Mouse (Mus musculus): ENCODE measurements at regions not wholly inside any gene's neighbourhood (a gene's known extent, or its start where the extent isn't known, plus 50 kb on each side); places are given as distances from the start of the nearest gene placed in this dataset.

DNA sequence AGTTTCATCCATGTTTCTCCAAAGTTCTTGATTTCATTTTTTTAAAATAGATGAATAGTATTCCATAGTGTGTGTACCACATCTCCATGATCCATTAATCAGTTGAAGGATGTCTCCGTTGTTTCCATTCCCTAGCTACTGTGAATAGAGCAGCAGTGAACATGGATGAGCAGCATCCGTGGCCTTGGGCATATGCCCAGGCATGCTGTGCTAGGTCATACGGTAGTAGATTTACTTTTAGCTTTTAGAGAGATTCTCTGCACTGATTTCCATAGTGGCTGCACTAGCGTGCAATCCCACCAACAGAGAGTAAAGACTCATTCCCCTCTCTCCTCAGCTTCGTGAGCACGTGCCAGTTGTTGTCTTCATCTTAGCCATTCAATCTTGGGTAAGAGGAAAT, 263.0 kb upstream of the Slc30a5 start:
- no peak overlapping the region for H3K4me3 ChIP-seq (ENCODE audit: low read depth, low read length)
- no peaks in the 10 kb centered on the region for H3K4me1 ChIP-seq (ENCODE audit: control insufficient read depth, insufficient read depth, low read length)
- H3K27ac ChIP-seq (ENCODE audit: insufficient read depth, low read length) = no peak overlapping the region
- H3K9me3 ChIP-seq (replicated peaks; ENCODE audit: control insufficient read depth, insufficient read depth, low read length, poor library complexity, severe bottlenecking) = no peaks in the 10 kb centered on the region
- no peaks in the 10 kb centered on the region for H3K27me3 ChIP-seq (ENCODE audit: control insufficient read depth, insufficient read depth, low read length, poor library complexity, severe bottlenecking)
- H3K9ac ChIP-seq (ENCODE audit: low read depth, poor library complexity, severe bottlenecking) = no peak overlapping the region
- TF ChIP-seq POLR2A (IDR thresholded peaks at IDR 0.05; ENCODE audit: insufficient read depth, low read length) (no peak), EP300 (IDR thresholded peaks at IDR 0.05; ENCODE audit: insufficient read depth, low read depth, low read length) (no peak), CTCF (IDR thresholded peaks at IDR 0.05; ENCODE audit: low read depth, low read length) (no peak)
- H3K36me3 ChIP-seq (ENCODE audit: control insufficient read depth, insufficient read depth, low read length, poor library complexity, severe bottlenecking) = no peaks in the 10 kb centered on the region

DNA sequence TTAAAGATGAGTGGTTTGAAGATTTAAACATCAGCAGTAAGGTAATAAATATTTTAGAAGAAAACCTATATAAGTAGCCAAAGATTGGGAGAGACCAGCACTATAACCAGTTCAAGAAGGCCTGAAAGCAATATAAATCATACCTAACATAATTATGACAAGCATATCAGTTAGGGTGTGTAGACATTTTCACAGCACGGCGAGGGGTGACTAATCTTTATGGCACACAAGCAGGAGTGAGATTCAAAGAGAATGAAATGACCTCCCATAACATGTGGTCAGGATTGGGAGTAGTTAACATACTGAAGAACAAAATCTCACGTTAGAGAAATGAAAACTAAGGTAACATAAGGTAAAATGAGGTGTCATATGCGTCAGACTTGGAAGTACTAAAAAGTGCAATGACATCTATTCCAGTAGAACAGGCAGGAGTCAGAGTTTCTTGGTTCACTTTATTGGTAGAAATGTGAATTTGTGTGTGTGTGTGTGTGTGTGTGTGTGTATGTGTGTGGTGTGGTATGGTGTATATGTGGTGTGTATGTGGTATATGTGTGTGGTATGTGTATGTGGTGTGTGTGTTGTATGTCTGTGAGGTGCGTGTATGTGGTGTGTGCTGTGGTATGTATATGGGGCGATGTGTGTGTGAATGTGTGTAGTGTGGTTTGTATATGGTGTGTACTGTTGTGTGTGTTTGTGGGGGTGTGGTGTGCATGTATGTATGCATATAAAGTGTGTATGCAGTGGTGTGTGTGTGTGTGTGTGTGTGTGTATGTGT, 262.0 kb upstream of the Slc30a5 start:
- TF ChIP-seq EP300 (IDR thresholded peaks at IDR 0.05; ENCODE audit: insufficient read depth, low read depth, low read length) (no peak), POLR2A (IDR thresholded peaks at IDR 0.05; ENCODE audit: insufficient read depth, low read length) (no peak), CTCF (IDR thresholded peaks at IDR 0.05; ENCODE audit: low read depth, low read length) (no peak)
- Histone ChIP-seq H3K27ac (ENCODE audit: insufficient read depth, low read length) (no peak overlapping the region), H3K9me3 (replicated peaks; ENCODE audit: control insufficient read depth, insufficient read depth, low read length, poor library complexity, severe bottlenecking) (no peaks in the 10 kb centered on the region), H3K4me1 (ENCODE audit: control insufficient read depth, insufficient read depth, low read length) (no peaks in the 10 kb centered on the region), H3K36me3 (ENCODE audit: control insufficient read depth, insufficient read depth, low read length, poor library complexity, severe bottlenecking) (no peaks in the 10 kb centered on the region), H3K9ac (ENCODE audit: low read depth, poor library complexity, severe bottlenecking) (no peak overlapping the region), H3K4me3 (ENCODE audit: low read depth, low read length) (no peak overlapping the region), H3K27me3 (ENCODE audit: control insufficient read depth, insufficient read depth, low read length, poor library complexity, severe bottlenecking) (no peaks in the 10 kb centered on the region)

DNA sequence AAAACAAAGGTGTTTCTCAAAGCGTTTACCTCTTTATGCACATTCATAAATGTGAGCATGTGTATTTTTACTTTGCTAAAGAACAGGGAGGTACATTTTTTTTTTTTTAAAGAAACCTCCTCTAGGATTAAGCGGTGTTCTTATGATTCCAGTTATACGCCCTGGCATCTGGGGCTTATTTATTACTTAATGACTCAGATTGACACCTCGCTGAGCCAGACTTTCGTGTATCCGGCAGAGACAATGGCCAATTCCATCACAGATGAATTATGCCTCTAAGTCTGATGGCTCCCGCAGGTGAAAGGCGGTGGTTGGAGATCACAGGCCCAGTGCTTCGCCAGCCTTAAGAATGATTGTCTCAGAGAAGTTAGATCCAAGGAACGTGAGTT, 259.5 kb upstream of the Slc30a5 start:
- TF ChIP-seq EP300 (IDR thresholded peaks at IDR 0.05; ENCODE audit: insufficient read depth, low read depth, low read length) (no peak), CTCF (IDR thresholded peaks at IDR 0.05; ENCODE audit: low read depth, low read length) (no peak), POLR2A (IDR thresholded peaks at IDR 0.05; ENCODE audit: insufficient read depth, low read length) (no peak)
- Histone ChIP-seq H3K4me3 (ENCODE audit: low read depth, low read length) (no peak overlapping the region), H3K27me3 (ENCODE audit: control insufficient read depth, insufficient read depth, low read length, poor library complexity, severe bottlenecking) (no peaks in the 10 kb centered on the region)

DNA sequence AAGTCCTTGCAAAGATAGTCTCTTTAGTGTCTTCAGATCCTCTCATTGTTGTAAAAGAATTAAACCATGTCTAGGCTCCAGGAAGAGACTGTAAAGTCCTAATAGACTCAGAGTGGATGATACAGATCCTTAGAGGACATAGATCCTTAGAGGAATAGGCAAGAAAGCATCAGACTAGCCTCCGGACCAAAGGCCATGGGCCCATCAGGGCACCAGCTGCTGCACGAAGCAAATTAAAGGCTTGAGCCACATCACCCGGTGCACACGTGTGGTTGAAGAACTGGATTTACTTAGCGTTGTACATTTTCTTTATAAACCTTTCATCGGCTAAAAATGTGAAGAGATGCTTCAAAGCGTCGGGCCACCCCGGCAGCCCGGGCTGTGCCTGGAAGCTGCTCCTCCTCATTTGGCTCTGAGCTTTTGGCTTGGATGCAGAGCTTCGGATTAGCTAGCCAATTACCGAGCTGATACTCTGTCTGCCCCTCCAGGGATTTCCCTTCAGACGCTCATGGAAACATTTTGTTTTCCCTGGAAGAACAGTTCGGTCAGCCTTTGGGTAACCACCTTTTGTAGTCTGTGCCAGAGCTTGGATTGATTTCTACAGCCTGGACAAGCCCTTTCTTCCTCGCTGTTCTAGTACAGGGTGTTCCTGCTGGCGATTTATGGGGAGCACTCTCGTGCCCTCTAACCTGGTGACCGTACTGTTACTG, 259.0 kb upstream of the Slc30a5 start:
- Histone ChIP-seq H3K36me3 (ENCODE audit: control insufficient read depth, insufficient read depth, low read length, poor library complexity, severe bottlenecking) (no peaks in the 10 kb centered on the region), H3K9me3 (replicated peaks; ENCODE audit: control insufficient read depth, insufficient read depth, low read length, poor library complexity, severe bottlenecking) (no peaks in the 10 kb centered on the region), H3K27me3 (ENCODE audit: control insufficient read depth, insufficient read depth, low read length, poor library complexity, severe bottlenecking) (no peaks in the 10 kb centered on the region), H3K4me3 (ENCODE audit: low read depth, low read length) (no peak overlapping the region), H3K9ac (ENCODE audit: low read depth, poor library complexity, severe bottlenecking) (no peak overlapping the region), H3K4me1 (ENCODE audit: control insufficient read depth, insufficient read depth, low read length) (no peaks in the 10 kb centered on the region), H3K27ac (ENCODE audit: insufficient read depth, low read length) (no peak overlapping the region)
- TF ChIP-seq CTCF (IDR thresholded peaks at IDR 0.05; ENCODE audit: low read depth, low read length) = no peak
- TF ChIP-seq EP300 (IDR thresholded peaks at IDR 0.05; ENCODE audit: insufficient read depth, low read depth, low read length) = no peak
- TF ChIP-seq POLR2A (IDR thresholded peaks at IDR 0.05; ENCODE audit: insufficient read depth, low read length) = no peak

More for the DNA sequence above, 259.5 kb upstream of the Slc30a5 start:
- no peaks in the 10 kb centered on the region for H3K9me3 ChIP-seq (replicated peaks; ENCODE audit: control insufficient read depth, insufficient read depth, low read length, poor library complexity, severe bottlenecking)
- H3K27ac ChIP-seq (ENCODE audit: insufficient read depth, low read length) = no peak overlapping the region
- no peaks in the 10 kb centered on the region for H3K36me3 ChIP-seq (ENCODE audit: control insufficient read depth, insufficient read depth, low read length, poor library complexity, severe bottlenecking)
- no peak overlapping the region for H3K9ac ChIP-seq (ENCODE audit: low read depth, poor library complexity, severe bottlenecking)
- no peaks in the 10 kb centered on the region for H3K4me1 ChIP-seq (ENCODE audit: control insufficient read depth, insufficient read depth, low read length)

DNA sequence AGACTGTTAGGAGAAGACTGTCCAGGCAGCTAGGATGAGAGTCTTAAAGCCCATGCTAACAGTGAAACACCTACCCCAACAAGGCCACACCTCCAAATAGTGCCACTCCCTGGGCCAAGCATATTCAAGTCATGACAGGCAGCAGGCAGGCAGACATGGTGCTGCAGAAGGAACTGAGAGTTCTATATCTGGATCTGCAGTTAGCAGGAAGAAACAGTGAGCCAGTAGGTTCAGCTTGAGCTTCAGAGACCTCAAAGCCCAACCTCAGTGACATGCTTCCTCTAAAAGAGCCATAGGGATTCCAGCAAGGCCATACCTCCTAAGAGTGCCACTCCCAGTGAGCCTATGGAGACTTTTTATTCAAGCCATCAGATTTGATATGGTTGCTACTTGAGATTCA, 252.0 kb upstream of the Slc30a5 start:
- H3K27ac ChIP-seq (ENCODE audit: insufficient read depth, low read length) = no peak overlapping the region
- no peaks in the 10 kb centered on the region; the same call in 1 of the 2 replicates for H3K27me3 ChIP-seq (ENCODE audit: control insufficient read depth, insufficient read depth, low read length, poor library complexity, severe bottlenecking)
- no peak overlapping the region for H3K4me3 ChIP-seq (ENCODE audit: low read depth, low read length)
- no peak for TF ChIP-seq EP300 (IDR thresholded peaks at IDR 0.05; ENCODE audit: insufficient read depth, low read depth, low read length)
- TF ChIP-seq CTCF (IDR thresholded peaks at IDR 0.05; ENCODE audit: low read depth, low read length) = no peak
- no peak for TF ChIP-seq POLR2A (IDR thresholded peaks at IDR 0.05; ENCODE audit: insufficient read depth, low read length)
- no peaks in the 10 kb centered on the region for H3K9me3 ChIP-seq (replicated peaks; ENCODE audit: control insufficient read depth, insufficient read depth, low read length, poor library complexity, severe bottlenecking)
- H3K9ac ChIP-seq (ENCODE audit: low read depth, poor library complexity, severe bottlenecking) = no peak overlapping the region
- H3K4me1 ChIP-seq (ENCODE audit: control insufficient read depth, insufficient read depth, low read length) = no peaks in the 10 kb centered on the region
- no peaks in the 10 kb centered on the region for H3K36me3 ChIP-seq (ENCODE audit: control insufficient read depth, insufficient read depth, low read length, poor library complexity, severe bottlenecking)

DNA sequence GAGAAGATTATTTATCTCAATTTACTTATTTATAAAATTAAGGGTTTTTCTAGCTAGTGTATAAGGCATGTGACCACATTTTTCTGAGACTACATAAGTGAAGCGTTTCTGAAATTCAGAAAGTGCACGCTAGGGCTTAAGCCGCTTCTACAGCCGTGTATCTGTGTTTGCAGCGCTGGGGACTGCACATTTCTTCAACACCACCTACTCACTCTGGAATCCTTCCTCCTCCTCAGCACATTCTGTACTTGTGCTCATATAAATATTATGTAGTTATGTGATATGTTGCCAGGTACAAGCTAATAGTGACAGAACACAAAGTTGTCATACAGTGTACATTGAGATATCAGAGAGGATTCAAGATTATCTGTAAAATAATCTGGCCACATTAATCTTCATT, 251.0 kb upstream of the Slc30a5 start:
- Histone ChIP-seq H3K4me3 (ENCODE audit: low read depth, low read length) (no peak overlapping the region), H3K27ac (ENCODE audit: insufficient read depth, low read length) (no peak overlapping the region), H3K9ac (ENCODE audit: low read depth, poor library complexity, severe bottlenecking) (no peak overlapping the region), H3K9me3 (replicated peaks; ENCODE audit: control insufficient read depth, insufficient read depth, low read length, poor library complexity, severe bottlenecking) (no peaks in the 10 kb centered on the region), H3K36me3 (ENCODE audit: control insufficient read depth, insufficient read depth, low read length, poor library complexity, severe bottlenecking) (no peaks in the 10 kb centered on the region), H3K27me3 (ENCODE audit: control insufficient read depth, insufficient read depth, low read length, poor library complexity, severe bottlenecking) (no peaks in the 10 kb centered on the region; the same call in 1 of the 2 replicates), H3K4me1 (ENCODE audit: control insufficient read depth, insufficient read depth, low read length) (no peaks in the 10 kb centered on the region)
- no peak for TF ChIP-seq EP300 (IDR thresholded peaks at IDR 0.05; ENCODE audit: insufficient read depth, low read depth, low read length)
- no peak for TF ChIP-seq CTCF (IDR thresholded peaks at IDR 0.05; ENCODE audit: low read depth, low read length)
- TF ChIP-seq POLR2A (IDR thresholded peaks at IDR 0.05; ENCODE audit: insufficient read depth, low read length) = no peak

Measured in ES-Bruce4 (cell line).